Mouse (Mus musculus): ENCODE data around the gene Otof.

- no peak for TF ChIP-seq CTCF (conservative IDR thresholded peaks at IDR 0.05 in 1 of 2, IDR thresholded peaks at IDR 0.05 in 1 of 2; ENCODE audit: low read depth in 2 of 2, low read length in 2 of 2)
- TF ChIP-seq MAX (IDR thresholded peaks at IDR 0.05; ENCODE audit: low read length): no peak
- TF ChIP-seq SMC3 (IDR thresholded peaks at IDR 0.05; ENCODE audit: low read depth, low read length): no peak
- no peak for TF ChIP-seq POLR2A (IDR thresholded peaks at IDR 0.05; ENCODE audit: low read depth, low read length)
- TF ChIP-seq KAT2A (IDR thresholded peaks at IDR 0.05; ENCODE audit: insufficient replicate concordance, low read length): no peak
- no peak for TF ChIP-seq MAFK (IDR thresholded peaks at IDR 0.05; ENCODE audit: insufficient replicate concordance, low read length)
- no peak for TF ChIP-seq MXI1 (IDR thresholded peaks at IDR 0.05; ENCODE audit: low read depth, low read length)
- TF ChIP-seq USF1 (IDR thresholded peaks at IDR 0.05; ENCODE audit: low read depth, low read length): no peak
- TF ChIP-seq PAX5 (IDR thresholded peaks at IDR 0.05; ENCODE audit: low read length): no peak
- no peak for TF ChIP-seq TBP (conservative IDR thresholded peaks at IDR 0.05; ENCODE audit: low read depth, low read length)
- no peak for TF ChIP-seq ETS1 (conservative IDR thresholded peaks at IDR 0.05; ENCODE audit: low read depth, low read length)
- no peak for TF ChIP-seq GABPA (IDR thresholded peaks at IDR 0.05; ENCODE audit: insufficient replicate concordance, low read depth, low read length)
Observed at GRCm38 (mm10) chr5:30496821-30497220, 35.1 kb upstream of the Otof start.
